Mouse (Mus musculus) heart, embryonic 14.5 days (tissue): ENCODE measurements around the gene Gp1bb. TPM values are rescaled to one million over a fixed set of nuclear protein-coding genes. Genes with fewer than 3 reads are reported as not detected.

ENCODE experiments used
- ATAC-seq: fragments of 200-750 bp; cut with Nextera tagmentation; 2 replicates; pipeline ENCODE4 v1.8.0; 2017; ENCODE audit warnings: low read depth, moderate TSS enrichment; ENCODE audit not compliant: insufficient number of reproducible peaks, insufficient read depth, low FRiP score
- H3K27ac ChIP-seq, 2 experiments: fragments of 200-500 bp in 1 of 2; fragments of 300-500 bp in 1 of 2; sonication (generic) in 1 of 2; replicated peaks in 1 of 2; 2 replicates each; pipeline ENCODE4 v1.5.1; 2012 to 2014; ENCODE audit warnings: low read depth in 2 of 2, low read length in 2 of 2, control low read depth in 1 of 2, mild to moderate bottlenecking in 1 of 2, mixed read lengths in 1 of 2; ENCODE audit not compliant: control insufficient read depth in 1 of 2, insufficient read depth in 1 of 2
- H3K27me3 ChIP-seq: fragments of 300-500 bp; sonication (generic); 2 replicates; pipeline ENCODE4 v1.6.1; 2014; ENCODE audit warnings: mild to moderate bottlenecking, low read length, control low read depth; ENCODE audit not compliant: control insufficient read depth, insufficient read depth
- H3K36me3 ChIP-seq: fragments of 300-500 bp; sonication (generic); 2 replicates; pipeline ENCODE4 v1.6.1; 2014; ENCODE audit warnings: mild to moderate bottlenecking, control low read depth, low read length, mixed read lengths; ENCODE audit not compliant: control insufficient read depth, insufficient read depth
- H3K4me1 ChIP-seq, 2 experiments: fragments of 200-500 bp in 1 of 2; fragments of 300-500 bp in 1 of 2; sonication (generic) in 1 of 2; 2 replicates each; pipeline ENCODE4 v1.6.1; 2012 to 2014; ENCODE audit warnings: low read length in 2 of 2, control low read depth in 1 of 2, mixed read lengths in 1 of 2; ENCODE audit not compliant: control insufficient read depth in 2 of 2, insufficient read depth in 2 of 2
- H3K4me2 ChIP-seq: fragments of 300-500 bp; sonication (generic); 2 replicates; pipeline ENCODE4 v1.6.1; 2014; ENCODE audit warnings: mild to moderate bottlenecking, low read length
- H3K4me3 ChIP-seq, 2 experiments: fragments of 200-500 bp in 1 of 2; fragments of 300-500 bp in 1 of 2; sonication (generic) in 1 of 2; 2 replicates each; pipeline ENCODE4 v1.5.1; 2012 to 2014; ENCODE audit warnings: low read length in 2 of 2, mild to moderate bottlenecking in 2 of 2, control low read depth in 1 of 2, low read depth in 1 of 2, moderate library complexity in 1 of 2; ENCODE audit not compliant: control insufficient read depth in 1 of 2, insufficient read depth in 1 of 2
- H3K9ac ChIP-seq: fragments of 300-500 bp; sonication (generic); 2 replicates; pipeline ENCODE4 v1.6.1; 2014; ENCODE audit warnings: mild to moderate bottlenecking, low read length
- H3K9me3 ChIP-seq: fragments of 300-500 bp; sonication (generic); 2 replicates; pipeline ENCODE4 v1.6.1; 2016; ENCODE audit warnings: low read length, control low read depth; ENCODE audit not compliant: control insufficient read depth
- WGBS: fragments of 180-500 bp; shearing (Covaris S2); extraction: QIAGEN DNeasy Blood & Tissue Kit; methylation state at CpG from one replicate; pipeline ENCODE4 v1.1.7; 2014; 5-methylcytosine and 5-hydroxymethylcytosine counted together
- polyA plus RNA-seq: library from polyadenylated mRNA; unstranded; fragments of >200 nt; fragmentation: Nextera tagmentation; extraction: Ambion mirVana; gene quantifications from 2 replicates; pipeline ENCODE4 v1.2.1, GENCODE M21; 2014

Gene Gp1bb
- polyA plus RNA-seq, 1 experiment from 2014 or later = 4.5 TPM

- Histone ChIP-seq H3K4me2 (no peak overlapping the region), H3K4me3 (no peak overlapping the region), H3K36me3 (no peaks in the 10 kb centered on the region), H3K27me3 (no peaks in the 10 kb centered on the region), H3K4me1 (peaks cover 0 to 2% of the 10 kb centered on the region in 2 experiments; a peak in 1 of 4 replicates), H3K27ac (no peak overlapping the region), H3K9me3 (no peaks in the 10 kb centered on the region), H3K9ac (no peak overlapping the region)
- ATAC-seq = no peak
- WGBS = 64% methylated on average over 4 of the region's 4 CpGs
These were observed 22.3 kb upstream of the Gp1bb start for GRCm38 (mm10) chr16:18644485-18644884.

DNA sequence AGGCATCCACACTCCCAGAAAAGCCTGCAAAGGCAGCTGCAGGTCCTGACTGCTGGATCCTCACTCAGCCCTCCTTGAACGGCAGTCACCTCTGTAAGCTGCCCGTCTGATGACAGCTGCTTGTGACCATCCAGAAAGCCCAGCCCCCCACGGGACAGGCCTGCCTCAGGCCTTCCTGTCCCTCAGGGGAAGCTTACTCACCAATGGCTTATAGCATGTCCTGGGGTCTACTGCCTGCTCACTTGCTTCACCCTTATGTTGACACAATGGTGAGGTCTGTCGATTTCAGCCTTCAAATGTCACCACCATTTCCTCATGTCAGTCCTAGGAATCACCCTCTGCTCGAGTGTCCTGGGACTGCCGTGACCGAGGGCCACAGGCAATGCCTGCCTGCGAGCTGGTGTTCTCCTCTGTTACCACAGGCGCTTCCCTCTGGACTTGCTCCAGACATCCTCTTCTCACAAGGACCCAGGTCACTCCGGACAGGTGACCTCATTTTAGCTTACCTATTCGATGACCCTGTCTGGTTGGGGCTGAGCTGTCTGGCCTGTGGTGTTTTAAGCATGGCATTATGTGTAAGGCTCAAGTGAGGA, 21.3 kb upstream of the Gp1bb start:
- Histone ChIP-seq H3K9ac (no peak overlapping the region), H3K27ac (no peak overlapping the region), H3K4me3 (no peak overlapping the region), H3K9me3 (no peaks in the 10 kb centered on the region), H3K27me3 (no peaks in the 10 kb centered on the region; the same call in 1 of the 2 replicates), H3K36me3 (no peaks in the 10 kb centered on the region), H3K4me1 (peaks cover 0 to 2% of the 10 kb centered on the region in 2 experiments; a peak in 1 of 4 replicates), H3K4me2 (no peak overlapping the region)
- ATAC-seq = no peak
- 56% methylated on average over 11 of the region's 11 CpGs for WGBS

GRCm38 (mm10) chr16:18642897-18643296, 20.7 kb upstream of the Gp1bb start:
- Histone ChIP-seq H3K36me3 (no peaks in the 10 kb centered on the region), H3K4me2 (no peak overlapping the region), H3K27me3 (no peaks in the 10 kb centered on the region; the same call in 1 of the 2 replicates), H3K9ac (no peak overlapping the region), H3K4me1 (peaks cover 0 to 2% of the 10 kb centered on the region in 2 experiments; a peak in 1 of 4 replicates), H3K4me3 (no peak overlapping the region), H3K9me3 (no peaks in the 10 kb centered on the region), H3K27ac (no peak overlapping the region)
- no peak for ATAC-seq
- WGBS = 75% methylated on average over 4 of the region's 4 CpGs

- peaks cover 0 to 2% of the 10 kb centered on the region in 2 experiments; a peak in 1 of 4 replicates for H3K4me1 ChIP-seq
- H3K27me3 ChIP-seq = no peaks in the 10 kb centered on the region; the same call in 1 of the 2 replicates
- H3K9me3 ChIP-seq = no peaks in the 10 kb centered on the region
- no peak for ATAC-seq
- no peak overlapping the region for H3K9ac ChIP-seq
- H3K36me3 ChIP-seq = no peaks in the 10 kb centered on the region
- WGBS = 32% methylated on average over 7 of the region's 7 CpGs
- H3K27ac ChIP-seq = no peak overlapping the region
- no peak overlapping the region for H3K4me3 ChIP-seq
- H3K4me2 ChIP-seq = no peak overlapping the region
These were observed 20.1 kb upstream of the Gp1bb start for GRCm38 (mm10) chr16:18642291-18642690.

- no peak for ATAC-seq
- 63% methylated on average over 1 of the region's 1 CpGs for WGBS
These were observed 17.3 kb upstream of the Gp1bb start for GRCm38 (mm10) chr16:18639382-18639929.

DNA sequence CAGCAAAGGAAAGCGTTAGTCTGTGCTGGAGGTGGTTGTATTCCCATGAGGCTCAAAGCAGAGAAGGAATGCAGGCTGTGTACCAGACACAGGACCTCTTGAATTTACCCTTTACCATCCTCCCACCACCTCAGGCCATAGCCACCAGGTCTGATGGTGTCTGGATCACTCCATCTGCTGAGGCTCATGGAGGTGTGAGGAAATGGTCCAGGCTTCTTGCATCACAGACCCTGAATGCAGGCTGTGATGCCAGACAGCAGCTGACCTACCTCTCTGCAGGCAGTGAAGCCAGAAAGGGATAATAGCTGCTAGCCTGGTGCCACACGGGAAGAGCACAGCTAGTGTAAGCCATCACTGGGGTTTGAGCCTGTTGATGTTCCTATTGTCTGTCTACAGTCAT, 16.2 kb upstream of the Gp1bb start:
- WGBS = 42% methylated on average over 2 of the region's 2 CpGs

More at GRCm38 (mm10) chr16:18639382-18639929, 17.3 kb upstream of the Gp1bb start:
- Histone ChIP-seq H3K27me3 (no peaks in the 10 kb centered on the region; the same call in 1 of the 2 replicates), H3K9ac (no peak overlapping the region), H3K4me1 (peaks cover 0 to 2% of the 10 kb centered on the region in 2 experiments; a peak in 1 of 4 replicates), H3K9me3 (no peaks in the 10 kb centered on the region), H3K4me2 (no peak overlapping the region), H3K36me3 (no peaks in the 10 kb centered on the region), H3K4me3 (no peak overlapping the region), H3K27ac (no peak overlapping the region)

GRCm38 (mm10) chr16:18636804-18637203, 14.6 kb upstream of the Gp1bb start:
- Histone ChIP-seq H3K4me3 (no peak overlapping the region), H3K4me1 (no peaks in the 10 kb centered on the region), H3K9ac (no peak overlapping the region), H3K27ac (no peak overlapping the region), H3K9me3 (no peaks in the 10 kb centered on the region), H3K4me2 (no peak overlapping the region), H3K36me3 (no peaks in the 10 kb centered on the region), H3K27me3 (no peaks in the 10 kb centered on the region; the same call in 1 of the 2 replicates)
- ATAC-seq = no peak
- 64% methylated on average over 3 of the region's 3 CpGs for WGBS

More for the DNA sequence above, 16.2 kb upstream of the Gp1bb start:
- Histone ChIP-seq H3K4me1 (peaks cover 0 to 2% of the 10 kb centered on the region in 2 experiments; a peak in 1 of 4 replicates), H3K4me2 (no peak overlapping the region), H3K9ac (no peak overlapping the region), H3K36me3 (no peaks in the 10 kb centered on the region), H3K4me3 (no peak overlapping the region), H3K27me3 (no peaks in the 10 kb centered on the region; the same call in 1 of the 2 replicates), H3K27ac (no peak overlapping the region), H3K9me3 (no peaks in the 10 kb centered on the region)
- ATAC-seq = no peak
